Mouse (Mus musculus): Measurements from ENCODE around the gene Platr17. TPM values are rescaled to one million over a fixed set of nuclear protein-coding genes. Genes with fewer than 3 reads are reported as not detected.
A peak's percentile ranks its signal among the peaks of the same experiment; 100 is the strongest.
"Not testable (repeated sequence)": the region's sequence is repeated elsewhere in the genome, so short reads cannot be mapped to it uniquely, and the experiment has no call there.

Gene Platr17
- polyA plus RNA-seq, 1 experiment, result 0.47 TPM

DNA sequence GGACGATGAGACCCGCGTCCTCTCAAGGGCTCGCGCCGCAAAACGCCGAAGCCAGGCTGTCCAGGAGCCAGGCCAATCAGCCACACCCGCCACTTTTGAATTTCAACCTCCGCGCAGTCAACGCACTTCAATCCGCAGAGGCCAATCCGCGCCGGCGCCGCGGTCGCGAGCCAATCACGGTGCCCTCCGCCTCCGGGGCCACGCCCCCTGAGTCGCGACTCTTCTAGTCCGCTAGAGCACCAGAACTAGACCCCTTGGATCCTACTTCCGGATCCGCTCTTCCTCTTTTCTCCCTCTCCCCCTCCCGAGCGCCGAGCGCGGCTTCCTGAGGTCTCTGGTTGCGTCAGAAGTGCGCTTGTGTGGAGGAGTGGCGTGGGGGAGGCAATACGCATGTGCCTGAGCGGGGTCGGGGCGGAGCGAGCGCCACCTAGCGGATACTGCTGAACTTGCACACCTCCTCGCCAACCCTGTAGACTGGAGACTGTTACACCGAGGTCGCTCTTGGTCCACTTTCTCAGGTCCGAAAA, 14.3 kb upstream of the Platr17 start, which contains the start of gene Kifc1:
TSS of gene Kifc1 (minus strand) at position 129 of the 527 bp plus-strand sequence.
- WGBS, result under 1% methylated on average over 49 of the region's 49 CpGs
- no peaks in the 10 kb centered on the region; the same call in 1 of the 2 replicates for H3K36me3 ChIP-seq (ENCODE audit: control insufficient read depth, insufficient read depth, low read length)
- H3K4me3 ChIP-seq (ENCODE audit: extremely low read depth, insufficient read depth, insufficient read length), result peak within 1 kb of the TSS; percentile 74
- H3K27me3 ChIP-seq (ENCODE audit: control insufficient read depth, insufficient read depth, low read length), result no peaks in the 10 kb centered on the region
- no peak for TF ChIP-seq POLR2A (IDR thresholded peaks at IDR 0.05; ENCODE audit: low read depth, low read length)
- TF ChIP-seq CTCF (IDR thresholded peaks at IDR 0.05; ENCODE audit: extremely low read depth, insufficient read depth, insufficient read length, insufficient replicate concordance), result peak; percentile 99
- peak; percentile 98 to 99 for DNase-seq (ENCODE audit: low read depth in 1 of 2, low spot score in 2 of 2)
- H3K4me1 ChIP-seq (ENCODE audit: control insufficient read depth, insufficient read depth, insufficient read length), result no peaks in the 10 kb centered on the region; the same call in 1 of the 2 replicates
- no peak within 1 kb of the TSS for H3K27ac ChIP-seq (ENCODE audit: insufficient read depth, low read length)

- WGBS, result 74% methylated on average over 2 of the region's 2 CpGs
- H3K4me1 ChIP-seq (ENCODE audit: control insufficient read depth, insufficient read depth, insufficient read length), result no peaks in the 10 kb centered on the region; the same call in 1 of the 2 replicates
- no peaks in the 10 kb centered on the region for H3K36me3 ChIP-seq (ENCODE audit: control insufficient read depth, insufficient read depth, low read length)
- no peak for DNase-seq (ENCODE audit: low read depth in 1 of 2, low spot score in 2 of 2)
- H3K4me3 ChIP-seq (ENCODE audit: extremely low read depth, insufficient read depth, insufficient read length), result no peak overlapping the region
- TF ChIP-seq CTCF (IDR thresholded peaks at IDR 0.05; ENCODE audit: extremely low read depth, insufficient read depth, insufficient read length, insufficient replicate concordance), result no peak
- no peak for TF ChIP-seq POLR2A (IDR thresholded peaks at IDR 0.05; ENCODE audit: low read depth, low read length)
- H3K27me3 ChIP-seq (ENCODE audit: control insufficient read depth, insufficient read depth, low read length), result no peaks in the 10 kb centered on the region
- no peak overlapping the region for H3K27ac ChIP-seq (ENCODE audit: insufficient read depth, low read length)
Measured at GRCm38 (mm10) chr17:33891357-33891756, 13.6 kb upstream of the Platr17 start.

GRCm38 (mm10) chr17:33891892-33892291, 13.0 kb upstream of the Platr17 start:
- DNase-seq (ENCODE audit: low read depth in 1 of 2, low spot score in 2 of 2); H3K27ac ChIP-seq (ENCODE audit: insufficient read depth, low read length); H3K36me3 ChIP-seq (ENCODE audit: control insufficient read depth, insufficient read depth, low read length); H3K4me3 ChIP-seq (ENCODE audit: extremely low read depth, insufficient read depth, insufficient read length); H3K27me3 ChIP-seq (ENCODE audit: control insufficient read depth, insufficient read depth, low read length); H3K4me1 ChIP-seq (ENCODE audit: control insufficient read depth, insufficient read depth, insufficient read length): not testable (repeated sequence)
- WGBS, result 62% methylated on average over 6 of the region's 6 CpGs

DNA sequence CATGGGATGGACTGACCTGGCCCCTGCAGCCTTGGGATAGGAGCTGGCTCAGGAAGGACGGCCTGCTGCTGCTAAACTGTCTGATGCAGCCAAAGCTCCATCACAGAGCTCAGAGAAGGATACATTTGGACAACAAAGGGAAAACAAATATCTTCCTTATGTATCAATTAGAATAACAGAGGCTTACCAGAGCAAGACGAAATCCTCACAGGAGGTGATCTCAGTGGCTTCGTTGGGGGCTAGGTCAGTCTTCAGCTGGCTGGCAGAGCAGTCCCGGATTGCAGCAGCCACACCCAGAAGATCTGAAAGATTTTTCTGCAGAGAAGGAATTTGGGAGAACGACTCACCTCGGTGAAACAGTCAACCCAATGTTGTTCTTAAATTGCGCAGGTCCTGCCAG, 12.5 kb upstream of the Platr17 start:
- Histone ChIP-seq H3K4me1 (ENCODE audit: control insufficient read depth, insufficient read depth, insufficient read length) (no peaks in the 10 kb centered on the region; the same call in 1 of the 2 replicates), H3K36me3 (ENCODE audit: control insufficient read depth, insufficient read depth, low read length) (no peaks in the 10 kb centered on the region), H3K27ac (ENCODE audit: insufficient read depth, low read length) (no peak overlapping the region), H3K27me3 (ENCODE audit: control insufficient read depth, insufficient read depth, low read length) (no peaks in the 10 kb centered on the region), H3K4me3 (ENCODE audit: extremely low read depth, insufficient read depth, insufficient read length) (no peak overlapping the region)
- no peak for TF ChIP-seq CTCF (IDR thresholded peaks at IDR 0.05; ENCODE audit: extremely low read depth, insufficient read depth, insufficient read length, insufficient replicate concordance)
- TF ChIP-seq POLR2A (IDR thresholded peaks at IDR 0.05; ENCODE audit: low read depth, low read length), result no peak
- no peak for DNase-seq (ENCODE audit: low read depth in 1 of 2, low spot score in 2 of 2)
- WGBS, result 72% methylated on average over 7 of the region's 7 CpGs

DNA sequence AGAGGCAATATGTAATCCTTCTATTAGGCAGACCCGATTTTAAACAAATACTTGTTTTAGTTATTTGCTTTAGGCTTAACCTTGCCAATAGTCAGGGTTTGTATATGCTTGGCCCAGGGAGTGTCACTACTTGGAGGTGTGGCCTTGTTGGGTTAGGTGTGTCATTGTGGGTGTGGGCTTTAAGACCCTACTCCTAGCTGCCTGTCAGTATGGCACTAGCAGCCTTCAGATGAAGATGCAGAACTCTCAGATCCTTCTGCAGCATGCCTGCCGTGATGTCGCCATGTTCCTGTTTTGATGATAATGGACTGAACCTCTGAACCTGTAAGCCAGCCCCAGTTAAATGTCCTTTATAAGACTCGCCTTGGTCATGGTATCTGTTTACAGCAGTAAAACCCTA, 11.9 kb upstream of the Platr17 start:
- H3K27me3 ChIP-seq (ENCODE audit: control insufficient read depth, insufficient read depth, low read length); H3K4me3 ChIP-seq (ENCODE audit: extremely low read depth, insufficient read depth, insufficient read length); DNase-seq (ENCODE audit: low read depth in 1 of 2, low spot score in 2 of 2); H3K36me3 ChIP-seq (ENCODE audit: control insufficient read depth, insufficient read depth, low read length); H3K4me1 ChIP-seq (ENCODE audit: control insufficient read depth, insufficient read depth, insufficient read length); H3K27ac ChIP-seq (ENCODE audit: insufficient read depth, low read length): not testable (repeated sequence)
- 81% methylated on average over 4 of the region's 4 CpGs for WGBS

- no peak overlapping the region for H3K27ac ChIP-seq (ENCODE audit: insufficient read depth, low read length)
- DNase-seq (ENCODE audit: low read depth in 1 of 2, low spot score in 2 of 2), result peak; percentile 30 to 68
- TF ChIP-seq CTCF (IDR thresholded peaks at IDR 0.05; ENCODE audit: extremely low read depth, insufficient read depth, insufficient read length, insufficient replicate concordance) (peak; percentile 57; the same call in 1 of the 2 replicates), POLR2A (IDR thresholded peaks at IDR 0.05; ENCODE audit: low read depth, low read length) (no peak)
- no peaks in the 10 kb centered on the region; the same call in 1 of the 2 replicates for H3K4me1 ChIP-seq (ENCODE audit: control insufficient read depth, insufficient read depth, insufficient read length)
- H3K4me3 ChIP-seq (ENCODE audit: extremely low read depth, insufficient read depth, insufficient read length), result no peak overlapping the region
- no peaks in the 10 kb centered on the region for H3K36me3 ChIP-seq (ENCODE audit: control insufficient read depth, insufficient read depth, low read length)
- 47% methylated on average over 6 of the region's 6 CpGs for WGBS
- no peaks in the 10 kb centered on the region for H3K27me3 ChIP-seq (ENCODE audit: control insufficient read depth, insufficient read depth, low read length)
Measured at GRCm38 (mm10) chr17:33897114-33897794, 7.7 kb upstream of the Platr17 start.

DNA sequence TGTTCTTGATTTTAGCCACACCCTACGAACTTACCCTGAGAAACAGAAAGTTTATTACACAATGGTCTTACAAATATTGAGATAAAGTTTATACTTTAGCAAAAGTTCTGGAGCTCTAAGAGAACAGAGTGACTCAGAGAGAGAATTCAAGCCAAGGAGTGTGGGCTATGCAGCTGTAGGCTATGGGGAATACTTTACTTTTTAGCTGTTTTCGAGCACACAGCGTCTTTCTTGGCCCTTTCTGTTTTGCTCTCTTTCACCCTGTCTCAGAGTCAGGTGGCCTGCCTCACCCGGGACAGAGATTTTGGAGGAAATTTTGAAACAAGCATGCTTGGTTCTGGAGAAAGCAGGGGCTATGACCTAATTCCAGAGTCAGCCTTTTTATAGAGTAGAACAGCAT, 6.7 kb upstream of the Platr17 start:
- 83% methylated on average over 4 of the region's 4 CpGs for WGBS
- not testable (repeated sequence) for H3K27ac ChIP-seq (ENCODE audit: insufficient read depth, low read length); H3K27me3 ChIP-seq (ENCODE audit: control insufficient read depth, insufficient read depth, low read length); DNase-seq (ENCODE audit: low read depth in 1 of 2, low spot score in 2 of 2); H3K36me3 ChIP-seq (ENCODE audit: control insufficient read depth, insufficient read depth, low read length); H3K4me1 ChIP-seq (ENCODE audit: control insufficient read depth, insufficient read depth, insufficient read length); H3K4me3 ChIP-seq (ENCODE audit: extremely low read depth, insufficient read depth, insufficient read length)
